Mouse (Mus musculus) hindbrain, embryonic 13.5 days (tissue): ENCODE data around the gene Crebrf. TPM values are rescaled to one million over a fixed set of nuclear protein-coding genes. Genes with fewer than 3 reads are reported as not detected.

Experiments
- ATAC-seq: fragments of 200-750 bp; cut with Nextera tagmentation; 2 replicates; pipeline ENCODE4 v1.8.0; 2017; ENCODE audit warnings: moderate TSS enrichment; ENCODE audit not compliant: low FRiP score
- H3K27ac ChIP-seq: fragments of 300-500 bp; sonication (generic); 2 replicates; pipeline ENCODE4 v1.5.1; 2015; ENCODE audit warnings: inconsistent platforms, mild to moderate bottlenecking, moderate library complexity
- H3K27me3 ChIP-seq: fragments of 300-500 bp; sonication (generic); 2 replicates; pipeline ENCODE4 v1.6.1; 2015; ENCODE audit warnings: mild to moderate bottlenecking, inconsistent platforms
- H3K36me3 ChIP-seq: fragments of 300-500 bp; sonication (generic); 2 replicates; pipeline ENCODE4 v1.6.1; 2015; ENCODE audit warnings: mild to moderate bottlenecking, inconsistent platforms
- H3K4me1 ChIP-seq: fragments of 300-500 bp; sonication (generic); replicated peaks from 2 replicates; pipeline ENCODE4 v1.6.1; 2015; ENCODE audit warnings: inconsistent platforms
- H3K4me2 ChIP-seq: fragments of 300-500 bp; sonication (generic); 2 replicates; pipeline ENCODE4 v1.6.1; 2015; ENCODE audit warnings: inconsistent platforms, mild to moderate bottlenecking, moderate library complexity
- H3K4me3 ChIP-seq: fragments of 300-500 bp; sonication (generic); 2 replicates; pipeline ENCODE4 v1.5.1; 2015; ENCODE audit warnings: mild to moderate bottlenecking, inconsistent platforms
- H3K9ac ChIP-seq: fragments of 300-500 bp; sonication (generic); 2 replicates; pipeline ENCODE4 v1.6.1; 2015; ENCODE audit warnings: mild to moderate bottlenecking, inconsistent platforms
- H3K9me3 ChIP-seq: fragments of 300-500 bp; sonication (generic); 2 replicates; pipeline ENCODE4 v1.6.1; 2016; ENCODE audit warnings: inconsistent platforms
- WGBS: fragments of 180-500 bp; shearing (Covaris S2); methylation state at CpG from one replicate; pipeline ENCODE4 v1.1.7; 2015; 5-methylcytosine and 5-hydroxymethylcytosine counted together
- polyA plus RNA-seq: library from polyadenylated mRNA; unstranded; fragments of >200 nt; fragmentation: Nextera tagmentation; extraction: Ambion mirVana; gene quantifications from 2 replicates; pipeline ENCODE4 v1.2.1, GENCODE M21; 2015

Gene Crebrf
- polyA plus RNA-seq, 1 experiment from 2014 or later = 15.2 TPM

GRCm38 (mm10) chr17:26788986-26789385 lies 73.5 kb downstream of the Crebrf start:
- Histone ChIP-seq H3K4me3 (no peak overlapping the region), H3K9ac (no peak overlapping the region), H3K4me1 (no peaks in the 10 kb centered on the region), H3K27me3 (no peaks in the 10 kb centered on the region), H3K27ac (no peak overlapping the region), H3K36me3 (peaks cover 89% of the 10 kb centered on the region), H3K9me3 (no peaks in the 10 kb centered on the region), H3K4me2 (no peak overlapping the region)
- WGBS = 97% methylated on average over 8 of the region's 8 CpGs
- ATAC-seq = no peak

GRCm38 (mm10) chr17:26789460-26790268 lies 74.2 kb downstream of the Crebrf start:
- H3K4me1 ChIP-seq = no peaks in the 10 kb centered on the region
- no peaks in the 10 kb centered on the region for H3K27me3 ChIP-seq
- peaks cover 86% of the 10 kb centered on the region for H3K36me3 ChIP-seq
- ATAC-seq = no peak
- H3K4me2 ChIP-seq = no peak overlapping the region
- 95% methylated on average over 8 of the region's 8 CpGs for WGBS
- H3K9me3 ChIP-seq = no peaks in the 10 kb centered on the region
- no peak overlapping the region for H3K9ac ChIP-seq
- no peak overlapping the region for H3K4me3 ChIP-seq
- H3K27ac ChIP-seq = no peak overlapping the region

GRCm38 (mm10) chr17:26790269-26791214 lies 75.1 kb downstream of the Crebrf start:
- Histone ChIP-seq H3K27me3 (no peaks in the 10 kb centered on the region), H3K9me3 (no peaks in the 10 kb centered on the region), H3K36me3 (peaks cover 77% of the 10 kb centered on the region), H3K4me2 (no peak overlapping the region), H3K27ac (no peak overlapping the region), H3K4me1 (no peaks in the 10 kb centered on the region), H3K9ac (no peak overlapping the region), H3K4me3 (no peak overlapping the region)
- WGBS = 94% methylated on average over 11 of the region's 11 CpGs
- ATAC-seq = no peak

GRCm38 (mm10) chr17:26791580-26791979 lies 76.1 kb downstream of the Crebrf start:
- H3K27me3 ChIP-seq = no peaks in the 10 kb centered on the region
- no peak overlapping the region for H3K4me2 ChIP-seq
- H3K36me3 ChIP-seq = peaks cover 69% of the 10 kb centered on the region
- H3K27ac ChIP-seq = no peak overlapping the region
- no peak overlapping the region for H3K4me3 ChIP-seq
- no peak for ATAC-seq
- WGBS = 85% methylated on average over 7 of the region's 7 CpGs
- no peaks in the 10 kb centered on the region for H3K9me3 ChIP-seq
- H3K9ac ChIP-seq = no peak overlapping the region
- no peaks in the 10 kb centered on the region for H3K4me1 ChIP-seq

GRCm38 (mm10) chr17:26792096-26792495 lies 76.6 kb downstream of the Crebrf start:
- no peaks in the 10 kb centered on the region for H3K4me1 ChIP-seq
- no peak overlapping the region for H3K4me2 ChIP-seq
- WGBS = 92% methylated on average over 15 of the region's 15 CpGs
- H3K27me3 ChIP-seq = no peaks in the 10 kb centered on the region
- H3K36me3 ChIP-seq = peaks cover 64% of the 10 kb centered on the region
- H3K27ac ChIP-seq = no peak overlapping the region
- no peak overlapping the region for H3K4me3 ChIP-seq
- no peak for ATAC-seq
- no peaks in the 10 kb centered on the region for H3K9me3 ChIP-seq
- H3K9ac ChIP-seq = no peak overlapping the region

GRCm38 (mm10) chr17:26793068-26793765 lies 77.8 kb downstream of the Crebrf start:
- Histone ChIP-seq H3K27ac (no peak overlapping the region), H3K36me3 (peaks cover 58% of the 10 kb centered on the region), H3K9me3 (no peaks in the 10 kb centered on the region), H3K4me3 (no peak overlapping the region), H3K9ac (no peak overlapping the region), H3K27me3 (no peaks in the 10 kb centered on the region), H3K4me2 (no peak overlapping the region), H3K4me1 (no peaks in the 10 kb centered on the region)
- no peak for ATAC-seq
- WGBS = 83% methylated on average over 5 of the region's 5 CpGs

GRCm38 (mm10) chr17:26794744-26795143 lies 79.3 kb downstream of the Crebrf start:
- WGBS = 24% methylated on average over 3 of the region's 3 CpGs
- no peaks in the 10 kb centered on the region for H3K9me3 ChIP-seq
- H3K4me2 ChIP-seq = no peak overlapping the region
- ATAC-seq = no peak
- no peaks in the 10 kb centered on the region for H3K27me3 ChIP-seq
- H3K36me3 ChIP-seq = peaks cover 44% of the 10 kb centered on the region
- no peak overlapping the region for H3K4me3 ChIP-seq
- no peak overlapping the region for H3K9ac ChIP-seq
- no peaks in the 10 kb centered on the region for H3K4me1 ChIP-seq
- no peak overlapping the region for H3K27ac ChIP-seq

GRCm38 (mm10) chr17:26795386-26795785 lies 79.9 kb downstream of the Crebrf start:
- no peaks in the 10 kb centered on the region for H3K9me3 ChIP-seq
- no peaks in the 10 kb centered on the region for H3K4me1 ChIP-seq
- no peaks in the 10 kb centered on the region for H3K27me3 ChIP-seq
- WGBS = 73% methylated on average over 7 of the region's 7 CpGs
- no peak for ATAC-seq
- no peak overlapping the region for H3K4me3 ChIP-seq
- no peak overlapping the region; the same call in 1 of the 2 replicates for H3K9ac ChIP-seq
- peaks cover 37% of the 10 kb centered on the region for H3K36me3 ChIP-seq
- no peak overlapping the region for H3K4me2 ChIP-seq
- no peak overlapping the region for H3K27ac ChIP-seq

GRCm38 (mm10) chr17:26797379-26798128 lies 82.1 kb downstream of the Crebrf start:
- H3K36me3 ChIP-seq = peaks cover 16% of the 10 kb centered on the region
- no peak overlapping the region for H3K4me3 ChIP-seq
- no peak for ATAC-seq
- no peaks in the 10 kb centered on the region for H3K4me1 ChIP-seq
- H3K9ac ChIP-seq = no peak overlapping the region
- no peaks in the 10 kb centered on the region for H3K9me3 ChIP-seq
- H3K27me3 ChIP-seq = no peaks in the 10 kb centered on the region
- H3K27ac ChIP-seq = no peak overlapping the region
- WGBS = 75% methylated on average over 6 of the region's 6 CpGs
- H3K4me2 ChIP-seq = no peak overlapping the region

- no peak overlapping the region for H3K4me3 ChIP-seq
- 88% methylated on average over 3 of the region's 3 CpGs for WGBS
- no peak overlapping the region for H3K9ac ChIP-seq
- no peak overlapping the region for H3K27ac ChIP-seq
- no peak for ATAC-seq
- H3K4me1 ChIP-seq = no peaks in the 10 kb centered on the region
- H3K4me2 ChIP-seq = no peak overlapping the region
- H3K36me3 ChIP-seq = no peaks in the 10 kb centered on the region
- H3K9me3 ChIP-seq = peaks cover 3% of the 10 kb centered on the region; the same call in 1 of the 2 replicates
- H3K27me3 ChIP-seq = no peaks in the 10 kb centered on the region
These were observed 87.4 kb downstream of the Crebrf start for GRCm38 (mm10) chr17:26802886-26803285.

- Histone ChIP-seq H3K4me3 (no peak overlapping the region), H3K27ac (no peak overlapping the region), H3K4me1 (0 out of 2 replicates have a peak, but pooled peaks cover 3% of the 10 kb centered on the region), H3K4me2 (no peak overlapping the region), H3K9ac (no peak overlapping the region), H3K27me3 (0 out of 2 replicates have a peak, but pooled peaks cover 8% of the 10 kb centered on the region), H3K36me3 (no peaks in the 10 kb centered on the region), H3K9me3 (no peaks in the 10 kb centered on the region)
- no peak for ATAC-seq
- WGBS = 81% methylated on average over 2 of the region's 2 CpGs
These were observed 97.2 kb downstream of the Crebrf start for GRCm38 (mm10) chr17:26812607-26813006.
